Mouse (Mus musculus) cortical plate, adult 2 months (tissue): ENCODE measurements at regions not wholly inside any gene's neighbourhood (a gene's known extent, or its start where the extent isn't known, plus 50 kb on each side); places are given as distances from the start of the nearest gene placed in this dataset.

Experiments used
- CTCF ChIP-seq: fragments of 200-500 bp; IDR thresholded peaks from 2 replicates; pipeline ENCODE4 v1.5.1; 2011; ENCODE audit warnings: mild to moderate bottlenecking, control low read depth, low read length; ENCODE audit not compliant: insufficient read depth; ENCODE audit errors: extremely low read depth
- POLR2A ChIP-seq: fragments of 200-500 bp; IDR thresholded peaks from 2 replicates; pipeline ENCODE4 v1.6.1; 2011; ENCODE audit warnings: mild to moderate bottlenecking, low read length, control low read depth; ENCODE audit not compliant: insufficient read depth; ENCODE audit errors: extremely low read depth

DNA sequence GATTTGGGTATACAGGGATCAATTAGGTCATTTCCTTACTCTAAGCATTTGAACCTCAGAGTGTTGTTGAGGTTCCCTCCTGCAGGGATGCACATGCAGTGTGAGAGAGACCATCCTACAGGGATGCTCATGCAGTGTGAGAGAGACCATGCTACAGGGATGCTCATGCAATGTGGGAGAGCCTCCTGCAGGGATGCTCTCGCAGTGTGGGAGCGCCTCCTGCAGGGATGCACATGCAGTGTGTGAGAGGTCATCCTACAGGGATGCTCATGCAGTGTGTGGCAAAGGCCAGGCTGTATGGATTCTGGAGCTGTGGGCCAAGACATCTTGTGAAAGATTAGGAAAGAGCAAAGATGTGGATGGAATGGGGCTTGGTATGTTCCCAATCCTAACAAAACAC lies 816.1 kb upstream of the Tenm4 start:
- no peak for TF ChIP-seq CTCF
- TF ChIP-seq POLR2A: no peak
